Mouse (Mus musculus) spleen, postnatal 4 days (tissue): ENCODE measurements around the gene Gm6356.
"Not testable (repeated sequence)": the region's sequence is repeated elsewhere in the genome, so short reads cannot be mapped to it uniquely, and the experiment has no call there.

ENCODE experiments used
- DNase-seq, 2 experiments: peaks; one replicate each; pipeline ENCODE4 v3.0.0; 2022; ENCODE audit warnings: low spot score in 2 of 2

Gene Gm6356

DNA sequence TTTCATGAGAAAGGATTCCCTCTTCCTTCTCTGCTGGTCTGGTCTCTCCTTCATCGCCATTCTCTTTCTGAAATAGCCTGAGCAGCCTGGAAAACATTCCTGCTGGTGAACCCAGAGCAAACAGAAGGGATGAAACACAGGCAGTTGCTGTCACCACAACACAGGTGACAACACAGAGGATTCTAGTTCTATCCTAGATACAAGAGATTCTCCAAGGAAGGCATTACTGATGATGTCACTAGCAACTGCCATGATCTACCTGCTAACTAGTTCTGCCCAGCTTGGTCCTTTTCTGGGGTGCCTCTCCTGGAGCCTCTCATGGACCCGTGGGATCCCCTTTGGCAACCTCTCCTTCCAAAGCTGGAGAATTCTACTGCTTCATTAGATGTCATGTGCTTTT is at the start of gene Gm6356:
TSS of gene Gm6356 (minus strand) at position 101 of the 400 bp plus-strand sequence.
- DNase-seq = not testable (repeated sequence)
